Mouse (Mus musculus): ENCODE results near the gene Pfas. TPM values are rescaled to one million over a fixed set of nuclear protein-coding genes. Genes with fewer than 3 reads are reported as not detected.

Pfas gene
- total and polyA plus RNA-seq, 3 experiments: 63.5 to 149 (median 130) TPM

DNA sequence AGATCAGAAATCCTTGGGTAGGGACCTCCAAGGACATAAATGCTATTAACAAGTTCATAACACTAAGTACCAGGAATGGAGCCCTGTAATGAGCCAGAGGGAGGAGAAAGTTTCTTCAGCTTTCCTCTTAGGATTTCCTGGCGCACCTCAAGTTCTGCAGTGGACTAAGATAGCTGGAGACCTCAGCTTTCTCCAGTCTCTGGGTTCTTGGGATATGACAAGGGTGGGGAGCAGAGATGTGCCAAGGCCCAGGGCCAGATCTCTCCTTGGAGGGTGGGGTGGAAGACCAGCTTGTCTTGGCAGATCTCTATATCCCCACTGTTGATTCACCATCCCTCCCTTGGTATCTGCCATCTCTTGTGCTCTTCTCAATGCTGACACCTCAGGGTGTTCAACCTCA, 32.7 kb downstream of the Pfas start:
- H3K9ac ChIP-seq (ENCODE audit: control insufficient read depth, low read depth, low read length, poor library complexity, severe bottlenecking): no peak overlapping the region
- TF ChIP-seq CHD2 (IDR thresholded peaks at IDR 0.05; ENCODE audit: low read length) (no peak), MAX (IDR thresholded peaks at IDR 0.05; ENCODE audit: low read length) (no peak), RAD21 (IDR thresholded peaks at IDR 0.05; ENCODE audit: low read depth, low read length) (no peak)
- peaks cover 6 to 16% of the 10 kb centered on the region in 2 experiments for H3K4me1 ChIP-seq (ENCODE audit: control insufficient read depth in 1 of 2, insufficient read depth in 2 of 2, low read length in 2 of 2)
- H3K27me3 ChIP-seq (ENCODE audit: control insufficient read depth in 1 of 2, insufficient read depth in 2 of 2, low read length in 2 of 2): no peaks in the 10 kb centered on the region
- H3K79me2 ChIP-seq (ENCODE audit: control insufficient read depth, insufficient read depth, low read length, poor library complexity): no peaks in the 10 kb centered on the region; the same call in 1 of the 2 replicates
- H3K9me3 ChIP-seq (replicated peaks; ENCODE audit: insufficient read depth, low read length): no peaks in the 10 kb centered on the region
- peaks cover 0 to 10% of the 10 kb centered on the region in 2 experiments; a peak in 2 of 4 replicates for H3K36me3 ChIP-seq (ENCODE audit: control insufficient read depth in 1 of 2, insufficient read depth in 2 of 2, low read length in 2 of 2)
- no peak overlapping the region for H3K4me3 ChIP-seq (ENCODE audit: control insufficient read depth in 1 of 2, insufficient read depth in 1 of 2, low read depth in 2 of 2, low read length in 2 of 2)
- DNase-seq (ENCODE audit: low read depth, low spot score): no peak
- H3K27ac ChIP-seq (ENCODE audit: control insufficient read depth, low read depth, low read length): no peak overlapping the region

DNA sequence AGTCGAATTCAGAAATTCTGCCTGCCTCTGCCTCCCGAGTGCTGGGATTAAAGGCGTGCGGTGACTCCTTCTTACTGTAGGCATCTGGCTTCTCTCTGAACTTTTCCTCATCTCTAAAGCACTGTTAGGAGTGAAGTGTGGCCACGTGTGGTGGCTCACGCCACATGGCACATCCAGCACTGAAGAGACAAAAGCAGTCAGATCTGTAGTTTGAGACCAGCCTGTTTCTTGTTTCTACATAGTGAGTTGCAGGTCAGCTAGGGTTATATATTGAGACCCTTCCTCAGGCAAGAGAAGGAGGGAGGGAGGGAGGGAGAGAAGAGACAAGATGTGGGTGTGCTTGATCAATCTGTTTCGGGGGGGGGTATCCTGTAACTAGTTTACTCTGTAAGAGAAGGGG, 33.2 kb downstream of the Pfas start, which contains the start of gene Rangrf:
Rangrf (minus strand) TSS at position 101 of the 400 bp plus-strand sequence.
- H3K36me3 ChIP-seq (ENCODE audit: control insufficient read depth in 1 of 2, insufficient read depth in 2 of 2, low read length in 2 of 2): peaks cover 0 to 10% of the 10 kb centered on the region in 2 experiments; a peak in 2 of 4 replicates
- no peaks in the 10 kb centered on the region; the same call in 1 of the 2 replicates for H3K79me2 ChIP-seq (ENCODE audit: control insufficient read depth, insufficient read depth, low read length, poor library complexity)
- H3K27me3 ChIP-seq (ENCODE audit: control insufficient read depth in 1 of 2, insufficient read depth in 2 of 2, low read length in 2 of 2): no peaks in the 10 kb centered on the region
- no peaks in the 10 kb centered on the region for H3K9me3 ChIP-seq (replicated peaks; ENCODE audit: insufficient read depth, low read length)
- peaks cover 6 to 15% of the 10 kb centered on the region in 2 experiments for H3K4me1 ChIP-seq (ENCODE audit: control insufficient read depth in 1 of 2, insufficient read depth in 2 of 2, low read length in 2 of 2)
- peak within 1 kb of the TSS; percentile 75 to 76 for H3K4me3 ChIP-seq (ENCODE audit: control insufficient read depth in 1 of 2, insufficient read depth in 1 of 2, low read depth in 2 of 2, low read length in 2 of 2)
- DNase-seq (ENCODE audit: low read depth, low spot score): no peak
- TF ChIP-seq KAT2A (conservative IDR thresholded peaks at IDR 0.05; ENCODE audit: low read depth, low read length): no peak
- H3K9ac ChIP-seq (ENCODE audit: control insufficient read depth, low read depth, low read length, poor library complexity, severe bottlenecking): peak within 1 kb of the TSS; percentile 59
- H3K27ac ChIP-seq (ENCODE audit: control insufficient read depth, low read depth, low read length): no peak within 1 kb of the TSS

DNA sequence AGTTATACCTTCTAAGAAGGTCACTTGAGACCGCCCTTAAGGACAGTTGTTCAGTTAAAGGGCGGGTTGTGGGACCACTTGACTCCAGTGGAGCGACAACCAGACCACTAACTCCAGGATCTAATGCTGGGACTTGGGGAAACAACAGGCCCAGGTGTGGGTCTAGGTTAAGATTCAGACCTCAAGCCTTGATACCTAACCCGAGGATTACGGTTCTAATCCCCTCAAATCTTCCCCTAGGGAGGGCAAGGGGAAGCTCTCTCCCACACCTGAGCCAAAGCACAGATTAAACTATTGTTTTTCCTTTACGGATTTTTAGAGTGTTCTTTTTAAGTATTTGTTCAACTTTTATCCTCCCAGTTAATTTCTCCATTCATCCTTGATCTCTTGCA, 34.2 kb downstream of the Pfas start:
- H3K27me3 ChIP-seq (ENCODE audit: control insufficient read depth in 1 of 2, insufficient read depth in 2 of 2, low read length in 2 of 2): no peaks in the 10 kb centered on the region
- TF ChIP-seq MXI1 (IDR thresholded peaks at IDR 0.05; ENCODE audit: low read depth, low read length) (no peak), TBP (IDR thresholded peaks at IDR 0.05; ENCODE audit: low read depth, low read length) (no peak), MEF2A (IDR thresholded peaks at IDR 0.05; ENCODE audit: extremely low read depth, insufficient replicate concordance, low read depth, low read length, poor library complexity, severe bottlenecking) (no peak)
- H3K27ac ChIP-seq (ENCODE audit: control insufficient read depth, low read depth, low read length): 0 out of 2 replicates have a peak overlapping the region, but pooled peaks have one; percentile 22
- peaks cover under 1 to 11% of the 10 kb centered on the region in 2 experiments; a peak in 3 of 4 replicates for H3K4me1 ChIP-seq (ENCODE audit: control insufficient read depth in 1 of 2, insufficient read depth in 2 of 2, low read length in 2 of 2)
- no peaks in the 10 kb centered on the region; the same call in 1 of the 2 replicates for H3K79me2 ChIP-seq (ENCODE audit: control insufficient read depth, insufficient read depth, low read length, poor library complexity)
- peak overlapping the region; percentile 75 to 76 for H3K4me3 ChIP-seq (ENCODE audit: control insufficient read depth in 1 of 2, insufficient read depth in 1 of 2, low read depth in 2 of 2, low read length in 2 of 2)
- no peak for DNase-seq (ENCODE audit: low read depth, low spot score)
- H3K9me3 ChIP-seq (replicated peaks; ENCODE audit: insufficient read depth, low read length): no peaks in the 10 kb centered on the region
- H3K9ac ChIP-seq (ENCODE audit: control insufficient read depth, low read depth, low read length, poor library complexity, severe bottlenecking): peak overlapping the region; percentile 59
- H3K36me3 ChIP-seq (ENCODE audit: control insufficient read depth in 1 of 2, insufficient read depth in 2 of 2, low read length in 2 of 2): peaks cover 0 to 3% of the 10 kb centered on the region in 2 experiments; a peak in 2 of 4 replicates

Measured in MEL (cell line).